Mouse (Mus musculus) kidney, adult 2 months (tissue): ENCODE measurements around the gene Dcpp2. TPM values are rescaled to one million over a fixed set of nuclear protein-coding genes. Genes with fewer than 3 reads are reported as not detected.
A peak's percentile ranks its signal among the peaks of the same experiment; 100 is the strongest.

ENCODE experiments used
- DNase-seq: peaks from one replicate; pipeline ENCODE4 v3.0.0; 2021
- H3K27ac ChIP-seq: fragments of 200-500 bp; 2 replicates; pipeline ENCODE4 v1.5.1; 2012; ENCODE audit warnings: low read depth, low read length, control low read depth, inconsistent platforms; ENCODE audit not compliant: insufficient read depth
- H3K27me3 ChIP-seq: fragments of 200-500 bp; replicated peaks from 2 replicates; pipeline ENCODE4 v1.6.1; 2012; ENCODE audit warnings: mild to moderate bottlenecking, moderate library complexity, low read length, inconsistent platforms; ENCODE audit not compliant: control insufficient read depth, insufficient read depth
- H3K36me3 ChIP-seq: fragments of 200-500 bp; 2 replicates; pipeline ENCODE4 v1.6.1; 2012; ENCODE audit warnings: mild to moderate bottlenecking, moderate library complexity, low read length, inconsistent platforms; ENCODE audit not compliant: control insufficient read depth, insufficient read depth
- H3K4me1 ChIP-seq: fragments of 200-500 bp; 2 replicates; pipeline ENCODE4 v1.6.1; 2011; ENCODE audit warnings: low read length; ENCODE audit not compliant: control insufficient read depth, insufficient read depth
- H3K4me3 ChIP-seq: fragments of 200-500 bp; 2 replicates; pipeline ENCODE4 v1.5.1; 2011; ENCODE audit warnings: mild to moderate bottlenecking, low read depth, low read length, control low read depth; ENCODE audit not compliant: insufficient read depth
- CTCF ChIP-seq: fragments of 200-500 bp; conservative IDR thresholded peaks from 2 replicates; pipeline ENCODE4 v1.5.1; 2011; ENCODE audit warnings: low read depth, mild to moderate bottlenecking, control low read depth, low read length, moderate library complexity, mixed read lengths; ENCODE audit not compliant: insufficient read depth, insufficient read length
- POLR2A ChIP-seq: fragments of 200-500 bp; IDR thresholded peaks from one replicate; pipeline ENCODE4 v1.6.1; 2011; ENCODE audit warnings: low read depth, low read length, control low read depth
- WGBS: fragments of 180-500 bp; shearing (Covaris S2); methylation state at CpG from one replicate; pipeline ENCODE4 v1.1.7; 2018; 5-methylcytosine and 5-hydroxymethylcytosine counted together
- polyA plus RNA-seq: library from polyadenylated mRNA; depleted of rRNA; stranded (reverse); fragments of >200 nt; gene quantifications from 2 replicates; pipeline ENCODE4 v1.2.3, GENCODE M21; 2012

The Dcpp2 gene
- polyA plus RNA-seq, 1 experiment, result not detected

GRCm38 (mm10) chr17:23850853-23851749, 29.6 kb upstream of the Dcpp2 start:
- TF ChIP-seq CTCF, result peak; percentile 68
- TF ChIP-seq POLR2A, result no peak
- 43% methylated on average over 18 of the region's 19 CpGs for WGBS
- no peak overlapping the region for H3K4me3 ChIP-seq
- DNase-seq, result peak; percentile 66
- no peaks in the 10 kb centered on the region for H3K36me3 ChIP-seq
- no peaks in the 10 kb centered on the region for H3K27me3 ChIP-seq
- no peak overlapping the region for H3K27ac ChIP-seq
- no peaks in the 10 kb centered on the region for H3K4me1 ChIP-seq

- Histone ChIP-seq H3K27me3 (no peaks in the 10 kb centered on the region), H3K4me3 (no peak overlapping the region), H3K4me1 (no peaks in the 10 kb centered on the region), H3K27ac (no peak overlapping the region), H3K36me3 (no peaks in the 10 kb centered on the region)
- peak; percentile 75 for TF ChIP-seq CTCF
- no peak for TF ChIP-seq POLR2A
- DNase-seq, result peak; percentile 58
- WGBS, result 47% methylated on average over 5 of the region's 5 CpGs
These were observed 27.4 kb upstream of the Dcpp2 start for GRCm38 (mm10) chr17:23853292-23853691.

- no peaks in the 10 kb centered on the region for H3K27me3 ChIP-seq
- no peaks in the 10 kb centered on the region for H3K4me1 ChIP-seq
- H3K36me3 ChIP-seq, result no peaks in the 10 kb centered on the region
- DNase-seq, result no peak
- no peak overlapping the region for H3K27ac ChIP-seq
- no peak overlapping the region for H3K4me3 ChIP-seq
- no peak for TF ChIP-seq POLR2A
- TF ChIP-seq CTCF, result no peak
- whole genome bisulfite sequencing, result 90% methylated on average over 10 of the region's 10 CpGs
These were observed 26.4 kb upstream of the Dcpp2 start for GRCm38 (mm10) chr17:23854229-23854765.

- Histone ChIP-seq H3K27me3 (no peaks in the 10 kb centered on the region), H3K4me3 (no peak overlapping the region), H3K4me1 (no peaks in the 10 kb centered on the region), H3K27ac (no peak overlapping the region), H3K36me3 (no peaks in the 10 kb centered on the region)
- 78% methylated on average over 6 of the region's 6 CpGs for WGBS
- no peak for DNase-seq
- TF ChIP-seq CTCF, result no peak
- TF ChIP-seq POLR2A, result no peak
These were observed 23.5 kb upstream of the Dcpp2 start for GRCm38 (mm10) chr17:23857193-23857592.

- no peaks in the 10 kb centered on the region for H3K36me3 ChIP-seq
- TF ChIP-seq CTCF, result no peak
- no peak for TF ChIP-seq POLR2A
- no peak overlapping the region for H3K4me3 ChIP-seq
- no peak overlapping the region for H3K27ac ChIP-seq
- H3K27me3 ChIP-seq, result no peaks in the 10 kb centered on the region
- WGBS, result 86% methylated on average over 2 of the region's 2 CpGs
- H3K4me1 ChIP-seq, result no peaks in the 10 kb centered on the region
- no peak for DNase-seq
These were observed 22.8 kb upstream of the Dcpp2 start for GRCm38 (mm10) chr17:23857913-23858312.

- Histone ChIP-seq H3K4me3 (no peak overlapping the region), H3K27ac (no peak overlapping the region), H3K27me3 (no peaks in the 10 kb centered on the region), H3K36me3 (no peaks in the 10 kb centered on the region), H3K4me1 (no peaks in the 10 kb centered on the region)
- no peak for DNase-seq
- no peak for TF ChIP-seq CTCF
- WGBS, result 93% methylated on average over 4 of the region's 4 CpGs
These were observed 17.8 kb upstream of the Dcpp2 start for GRCm38 (mm10) chr17:23862926-23863325.

GRCm38 (mm10) chr17:23867756-23868155, 12.9 kb upstream of the Dcpp2 start, which contains the start of gene Prss21:
TSS of gene Prss21 (plus strand) at chr17:23868056.
- Histone ChIP-seq H3K4me1 (no peaks in the 10 kb centered on the region), H3K4me3 (no peak within 1 kb of the TSS), H3K27ac (no peak within 1 kb of the TSS), H3K27me3 (no peaks in the 10 kb centered on the region), H3K36me3 (no peaks in the 10 kb centered on the region)
- no peak for DNase-seq
- TF ChIP-seq POLR2A, result no peak
- TF ChIP-seq CTCF, result no peak
- 92% methylated on average over 15 of the region's 15 CpGs for WGBS
